Mouse (Mus musculus) midbrain, embryonic 14.5 days (tissue): Measurements from ENCODE around the gene Ubap2. TPM values are rescaled to one million over a fixed set of nuclear protein-coding genes. Genes with fewer than 3 reads are reported as not detected.

ENCODE experiments used
- ATAC-seq: fragments of 200-750 bp; cut with Nextera tagmentation; 2 replicates; pipeline ENCODE4 v1.8.0; 2017; ENCODE audit warnings: moderate number of reproducible peaks, moderate library complexity; ENCODE audit not compliant: low FRiP score, low TSS enrichment
- DNase-seq: peaks from one replicate; pipeline ENCODE4 v3.0.0-alpha.2; 2015
- H3K27ac ChIP-seq: fragments of 300-500 bp; sonication (generic); replicated peaks from 2 replicates; pipeline ENCODE4 v1.5.1; 2014; ENCODE audit warnings: mild to moderate bottlenecking, low read depth, low read length, moderate library complexity
- H3K27me3 ChIP-seq: fragments of 300-500 bp; sonication (generic); 2 replicates; pipeline ENCODE4 v1.6.1; 2014; ENCODE audit warnings: low read length, control low read depth, mixed read lengths; ENCODE audit not compliant: control insufficient read depth, insufficient read depth
- H3K36me3 ChIP-seq: fragments of 300-500 bp; sonication (generic); 2 replicates; pipeline ENCODE4 v1.6.1; 2014; ENCODE audit warnings: low read length, control low read depth; ENCODE audit not compliant: control insufficient read depth, insufficient read depth
- H3K4me1 ChIP-seq: fragments of 300-500 bp; sonication (generic); 2 replicates; pipeline ENCODE4 v1.6.1; 2014; ENCODE audit warnings: mild to moderate bottlenecking, antibody characterized with exemption, low read length, control low read depth; ENCODE audit not compliant: control insufficient read depth, insufficient read depth
- H3K4me2 ChIP-seq: fragments of 300-500 bp; sonication (generic); 2 replicates; pipeline ENCODE4 v1.6.1; 2014; ENCODE audit warnings: mild to moderate bottlenecking, low read length, moderate library complexity
- H3K4me3 ChIP-seq: fragments of 300-500 bp; sonication (generic); replicated peaks from 2 replicates; pipeline ENCODE4 v1.5.1; 2014; ENCODE audit warnings: low read depth, low read length
- H3K9ac ChIP-seq: fragments of 300-500 bp; sonication (generic); replicated peaks from 2 replicates; pipeline ENCODE4 v1.6.1; 2014; ENCODE audit warnings: mild to moderate bottlenecking, low read length, moderate library complexity
- H3K9me3 ChIP-seq: fragments of 300-500 bp; sonication (generic); 2 replicates; pipeline ENCODE4 v1.6.1; 2016; ENCODE audit warnings: low read length, control low read depth, mixed read lengths; ENCODE audit not compliant: control insufficient read depth
- WGBS: fragments of 180-500 bp; shearing (Covaris S2); extraction: QIAGEN DNeasy Blood & Tissue Kit; methylation state at CpG from one replicate; pipeline ENCODE4 v1.1.7; 2014; 5-methylcytosine and 5-hydroxymethylcytosine counted together
- polyA plus RNA-seq: library from polyadenylated mRNA; unstranded; fragments of >200 nt; fragmentation: Nextera tagmentation; extraction: Ambion mirVana; gene quantifications from 2 replicates; pipeline ENCODE4 v1.2.1, GENCODE M21; 2014

Ubap2 gene
- polyA plus RNA-seq, 1 experiment from 2014 or later = 56.2 TPM

DNA sequence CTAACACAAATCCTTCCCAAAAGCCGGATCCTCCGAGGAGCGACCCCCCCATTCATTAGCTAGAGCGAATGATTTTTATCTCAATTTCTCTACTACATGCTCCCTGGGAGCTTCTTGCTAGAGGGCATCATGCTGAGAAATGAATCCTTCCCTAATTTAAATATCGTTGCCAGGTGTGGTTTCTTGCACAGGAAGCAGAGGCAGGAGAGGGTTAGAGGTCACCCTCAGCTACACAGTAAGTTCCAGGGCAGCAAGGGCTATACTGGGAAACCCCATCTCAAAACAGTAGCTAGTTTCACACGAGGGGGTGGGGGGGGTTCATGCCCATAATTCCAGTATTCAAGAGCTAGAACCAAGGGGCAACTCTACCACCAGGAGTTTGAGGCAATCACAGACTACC lies 32.5 kb upstream of the Ubap2 start:
- DNase-seq (no peak), ATAC-seq (no peak)
- Histone ChIP-seq H3K27ac (no peak overlapping the region), H3K27me3 (no peaks in the 10 kb centered on the region), H3K9me3 (no peaks in the 10 kb centered on the region), H3K9ac (no peak overlapping the region), H3K4me1 (no peaks in the 10 kb centered on the region; the same call in 1 of the 2 replicates), H3K4me2 (no peak overlapping the region), H3K4me3 (no peak overlapping the region), H3K36me3 (peaks cover 52% of the 10 kb centered on the region)
- WGBS = 85% methylated on average over 6 of the region's 6 CpGs

DNA sequence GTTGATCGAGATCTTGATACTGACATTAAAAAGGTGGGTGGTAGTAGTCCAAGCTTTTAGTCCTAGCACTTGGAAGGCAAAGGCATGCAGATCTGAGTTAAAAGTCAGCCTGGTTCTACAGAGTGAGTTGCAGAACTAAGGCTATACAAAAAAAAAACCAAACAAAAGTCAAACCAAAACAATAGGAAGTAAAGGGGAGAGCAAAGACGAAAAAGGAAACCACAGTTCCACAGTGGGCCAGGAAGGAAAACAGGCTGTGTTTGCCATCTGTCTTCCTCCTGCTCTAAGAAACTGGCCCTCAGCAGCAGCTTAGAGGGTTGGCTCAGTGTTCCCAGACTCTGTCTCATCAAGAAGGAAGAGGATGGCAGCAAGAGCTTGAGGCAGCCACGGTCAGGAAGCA lies 29.4 kb upstream of the Ubap2 start:
- ATAC-seq (no peak), DNase-seq (no peak)
- Histone ChIP-seq H3K27ac (no peak overlapping the region), H3K9ac (0 out of 2 replicates have a peak overlapping the region, but pooled peaks have one; percentile 3), H3K27me3 (no peaks in the 10 kb centered on the region), H3K36me3 (peaks cover 54% of the 10 kb centered on the region), H3K9me3 (no peaks in the 10 kb centered on the region), H3K4me3 (no peak overlapping the region), H3K4me1 (no peaks in the 10 kb centered on the region), H3K4me2 (no peak overlapping the region)
- WGBS = 80% methylated on average over 3 of the region's 3 CpGs

DNA sequence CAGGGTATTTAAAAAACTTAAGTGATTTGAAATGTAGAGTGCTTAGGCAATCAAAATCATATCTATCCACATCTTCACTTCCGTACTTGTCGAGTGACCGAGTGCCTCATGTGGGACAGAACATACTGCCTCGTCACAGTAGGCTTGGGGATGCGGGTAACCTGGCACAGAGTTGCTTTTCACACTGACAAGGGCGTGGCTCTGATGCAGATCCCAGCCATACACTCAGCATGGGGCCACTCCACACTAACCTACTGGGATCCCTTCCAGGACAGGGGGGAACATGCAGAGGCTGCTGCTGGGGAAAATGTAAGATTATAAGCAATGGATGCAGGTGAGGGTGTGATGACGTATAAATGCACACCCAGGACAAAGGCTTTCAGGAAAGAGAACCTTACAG lies 28.7 kb upstream of the Ubap2 start:
- Histone ChIP-seq H3K27me3 (no peaks in the 10 kb centered on the region), H3K4me2 (no peak overlapping the region), H3K4me1 (no peaks in the 10 kb centered on the region), H3K36me3 (peaks cover 60% of the 10 kb centered on the region), H3K9ac (no peak overlapping the region), H3K27ac (no peak overlapping the region), H3K4me3 (no peak overlapping the region), H3K9me3 (no peaks in the 10 kb centered on the region)
- ATAC-seq (no peak), DNase-seq (no peak)
- 87% methylated on average over 7 of the region's 7 CpGs for WGBS

DNA sequence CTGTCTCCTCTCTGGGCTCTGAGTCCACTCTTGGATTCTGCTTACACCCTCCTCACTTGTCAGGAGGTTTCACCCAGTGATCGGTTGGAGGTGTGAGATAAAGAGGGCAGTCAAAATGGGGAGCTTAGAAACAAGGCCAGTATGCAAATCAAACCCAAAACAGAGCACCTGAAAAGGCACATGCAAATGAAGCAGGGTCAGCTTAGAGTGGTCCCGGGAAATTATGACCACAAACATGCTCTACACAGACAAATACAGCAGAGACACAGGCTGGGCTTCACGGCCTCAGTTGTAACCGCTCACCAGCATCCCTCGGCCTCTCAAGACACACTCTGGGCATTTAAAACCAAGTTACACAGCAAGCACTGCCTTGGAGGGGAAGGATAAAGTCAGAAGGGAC lies 24.0 kb upstream of the Ubap2 start:
- ATAC-seq = no peak
- WGBS = 94% methylated on average over 5 of the region's 5 CpGs

DNA sequence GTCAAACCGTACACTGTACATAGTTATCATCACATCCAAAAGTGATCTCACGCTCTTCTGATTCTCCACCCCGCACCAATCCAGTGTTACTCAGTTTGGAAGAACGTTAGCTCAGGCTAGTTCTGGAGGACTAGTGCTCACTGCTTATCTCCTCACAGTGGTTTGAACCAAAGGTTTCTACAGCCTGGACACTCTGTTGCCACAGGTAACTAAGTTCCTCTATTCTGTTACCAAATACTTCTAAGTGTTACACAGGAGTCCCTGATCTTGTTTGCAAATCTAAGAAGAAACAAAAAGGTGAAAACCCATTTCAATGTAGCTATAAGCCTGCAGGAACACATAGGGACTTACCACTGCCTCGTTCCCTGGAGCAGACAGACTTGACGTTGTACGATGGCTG lies 21.0 kb upstream of the Ubap2 start:
- H3K4me1 ChIP-seq = no peaks in the 10 kb centered on the region

More for the DNA sequence above, 24.0 kb upstream of the Ubap2 start:
- no peak overlapping the region for H3K27ac ChIP-seq
- H3K9ac ChIP-seq = no peak overlapping the region
- no peaks in the 10 kb centered on the region for H3K4me1 ChIP-seq
- DNase-seq = no peak
- H3K27me3 ChIP-seq = no peaks in the 10 kb centered on the region
- peaks cover 88% of the 10 kb centered on the region for H3K36me3 ChIP-seq
- no peaks in the 10 kb centered on the region for H3K9me3 ChIP-seq
- H3K4me3 ChIP-seq = no peak overlapping the region
- H3K4me2 ChIP-seq = no peak overlapping the region

DNA sequence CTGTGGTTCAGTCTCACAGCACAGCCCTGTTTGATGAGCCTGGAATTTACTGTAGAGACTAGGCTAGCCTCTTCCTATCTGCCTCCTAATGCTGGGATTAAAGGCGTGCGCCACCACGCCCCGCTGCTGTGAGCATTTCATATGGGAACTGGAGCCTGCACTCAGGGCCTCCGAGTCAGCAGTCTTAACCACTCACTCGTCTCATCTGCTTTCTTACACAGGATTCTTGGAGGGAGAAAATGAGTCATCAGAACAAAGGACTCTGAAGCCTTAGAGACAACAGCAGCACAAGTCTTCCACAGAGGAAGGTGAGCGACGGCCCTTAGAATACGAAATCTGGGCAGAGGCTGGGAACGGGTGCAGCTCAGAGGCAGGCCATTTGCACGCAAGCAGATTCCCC lies 20.6 kb upstream of the Ubap2 start:
- H3K9me3 ChIP-seq = no peaks in the 10 kb centered on the region
- 93% methylated on average over 11 of the region's 11 CpGs for WGBS
- ATAC-seq (no peak), DNase-seq (no peak)
- no peak overlapping the region for H3K4me3 ChIP-seq
- no peaks in the 10 kb centered on the region for H3K4me1 ChIP-seq
- no peak overlapping the region for H3K27ac ChIP-seq
- H3K27me3 ChIP-seq = no peaks in the 10 kb centered on the region
- H3K4me2 ChIP-seq = no peak overlapping the region
- no peak overlapping the region for H3K9ac ChIP-seq
- H3K36me3 ChIP-seq = peaks cover 98% of the 10 kb centered on the region

More for the DNA sequence above, 21.0 kb upstream of the Ubap2 start:
- no peak for ATAC-seq
- Histone ChIP-seq H3K4me3 (no peak overlapping the region), H3K4me2 (no peak overlapping the region), H3K9me3 (no peaks in the 10 kb centered on the region), H3K27me3 (no peaks in the 10 kb centered on the region), H3K36me3 (peaks cover 98% of the 10 kb centered on the region), H3K27ac (no peak overlapping the region), H3K9ac (no peak overlapping the region)
- WGBS = 96% methylated on average over 7 of the region's 7 CpGs
- DNase-seq = no peak

DNA sequence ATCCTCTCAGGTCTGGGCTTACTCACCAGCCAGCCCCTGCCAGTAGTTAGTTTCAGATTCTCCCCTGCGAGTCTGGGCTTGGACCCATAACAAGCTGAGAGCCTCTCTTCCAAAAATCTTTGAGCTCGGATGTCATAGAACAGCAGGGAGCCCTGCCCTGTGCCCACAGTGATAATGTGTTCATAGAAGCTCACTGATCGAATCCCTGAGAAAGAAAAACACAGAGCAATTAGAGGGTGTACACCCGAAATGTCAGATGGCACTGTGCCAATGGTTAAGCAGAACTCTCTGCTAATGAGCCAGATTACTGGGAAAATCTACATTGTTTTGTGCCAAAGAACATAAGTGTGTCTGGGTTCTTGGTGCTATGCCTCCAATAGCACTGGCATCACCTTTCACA lies 19.0 kb upstream of the Ubap2 start:
- Histone ChIP-seq H3K4me2 (no peak overlapping the region), H3K4me1 (no peaks in the 10 kb centered on the region), H3K36me3 (peaks cover 87% of the 10 kb centered on the region), H3K27me3 (no peaks in the 10 kb centered on the region), H3K27ac (no peak overlapping the region), H3K9me3 (no peaks in the 10 kb centered on the region), H3K9ac (no peak overlapping the region), H3K4me3 (no peak overlapping the region)
- no peak for DNase-seq
- ATAC-seq = no peak
- 86% methylated on average over 4 of the region's 4 CpGs for WGBS

DNA sequence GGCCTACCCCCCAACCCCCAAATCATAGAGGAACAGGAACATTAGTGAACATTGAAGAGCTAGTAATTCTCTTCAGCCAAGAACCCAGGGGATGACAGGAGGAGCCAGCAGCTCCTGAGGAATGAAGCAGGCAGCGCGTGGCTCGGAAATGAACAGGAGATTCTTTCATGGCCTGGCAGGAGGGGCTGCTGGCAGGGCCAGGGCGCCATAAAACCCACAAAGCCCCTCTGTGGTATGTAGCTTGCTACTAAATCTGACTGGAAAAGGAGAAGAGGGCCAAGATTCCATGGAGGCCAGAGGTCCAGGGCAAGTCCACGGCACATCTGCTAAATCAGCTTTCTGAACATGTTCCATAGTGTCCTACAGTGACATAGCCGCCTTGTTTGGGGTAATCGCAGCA lies 14.9 kb upstream of the Ubap2 start:
- 83% methylated on average over 7 of the region's 7 CpGs for WGBS
- DNase-seq = no peak
- H3K9ac ChIP-seq = no peak overlapping the region

DNA sequence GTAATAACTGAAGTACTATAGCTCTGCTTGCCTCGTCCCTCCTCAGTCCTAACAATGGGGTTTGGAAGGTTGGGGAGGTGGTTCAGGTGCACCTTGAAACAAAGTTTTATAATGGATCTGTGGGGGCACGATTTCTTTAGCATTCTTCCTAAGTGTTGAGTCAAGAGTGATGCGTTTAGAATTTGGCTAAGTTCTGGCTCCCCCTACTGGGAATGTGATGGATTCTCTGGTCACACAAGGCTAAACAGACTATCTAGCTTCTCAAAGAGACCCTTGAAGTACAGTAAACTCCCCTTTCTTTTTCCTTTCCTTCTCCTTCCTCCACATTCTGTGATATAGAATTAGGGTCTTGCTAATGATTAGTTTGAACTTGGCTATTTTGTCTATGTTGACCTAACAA lies 11.5 kb upstream of the Ubap2 start:
- WGBS = 16% methylated on average over 3 of the region's 3 CpGs
- H3K4me3 ChIP-seq = no peak overlapping the region
- no peak for ATAC-seq
- no peaks in the 10 kb centered on the region for H3K9me3 ChIP-seq
- H3K36me3 ChIP-seq = peaks cover 14% of the 10 kb centered on the region
- H3K9ac ChIP-seq = no peak overlapping the region
- H3K27me3 ChIP-seq = no peaks in the 10 kb centered on the region
- H3K4me1 ChIP-seq = no peaks in the 10 kb centered on the region
- no peak overlapping the region for H3K27ac ChIP-seq
- H3K4me2 ChIP-seq = no peak overlapping the region
- peak; percentile 79 for DNase-seq

More for the DNA sequence above, 14.9 kb upstream of the Ubap2 start:
- Histone ChIP-seq H3K4me1 (no peaks in the 10 kb centered on the region), H3K36me3 (peaks cover 48% of the 10 kb centered on the region), H3K27me3 (no peaks in the 10 kb centered on the region), H3K4me2 (no peak overlapping the region), H3K9me3 (no peaks in the 10 kb centered on the region), H3K4me3 (no peak overlapping the region), H3K27ac (no peak overlapping the region)
- ATAC-seq = no peak
